Mouse (Mus musculus): ENCODE measurements around the gene Lamtor3. TPM values are rescaled to one million over a fixed set of nuclear protein-coding genes. Genes with fewer than 3 reads are reported as not detected.
"Not testable (repeated sequence)": the region's sequence is repeated elsewhere in the genome, so short reads cannot be mapped to it uniquely, and the experiment has no call there.

The Lamtor3 gene
- polyA plus RNA-seq, 1 experiment from 2014 or later = 156 TPM

- Histone ChIP-seq H3K9ac (ENCODE audit: low read depth, low read length) (no peak overlapping the region), H3K4me3 (ENCODE audit: low read depth, low read length) (no peak overlapping the region), H3K9me3 (ENCODE audit: control insufficient read depth) (no peaks in the 10 kb centered on the region), H3K4me2 (replicated peaks; ENCODE audit: low read depth) (no peak overlapping the region), H3K36me3 (ENCODE audit: control insufficient read depth, insufficient read depth) (peaks cover 55% of the 10 kb centered on the region), H3K27ac (ENCODE audit: low read depth, low read length) (no peak overlapping the region), H3K27me3 (replicated peaks; ENCODE audit: control insufficient read depth, insufficient read depth, low read length) (no peaks in the 10 kb centered on the region), H3K4me1 (replicated peaks; ENCODE audit: control insufficient read depth, insufficient read depth, low read length) (no peaks in the 10 kb centered on the region)
- WGBS = 49% methylated on average over 8 of the region's 8 CpGs
- 0 out of 2 replicates have a peak, but pooled peaks have one; percentile 12 for ATAC-seq
- no peak for TF ChIP-seq CTCF (IDR thresholded peaks at IDR 0.05; ENCODE audit: low read depth)
These were observed 43.6 kb downstream of the Lamtor3 start for GRCm38 (mm10) chr3:137961736-137962385.

- Histone ChIP-seq H3K4me3 (ENCODE audit: low read depth, low read length) (no peak overlapping the region), H3K27ac (ENCODE audit: low read depth, low read length) (no peak overlapping the region), H3K36me3 (ENCODE audit: control insufficient read depth, insufficient read depth) (peaks cover 48% of the 10 kb centered on the region), H3K9me3 (ENCODE audit: control insufficient read depth) (no peaks in the 10 kb centered on the region), H3K4me2 (replicated peaks; ENCODE audit: low read depth) (no peak overlapping the region), H3K9ac (ENCODE audit: low read depth, low read length) (no peak overlapping the region), H3K27me3 (replicated peaks; ENCODE audit: control insufficient read depth, insufficient read depth, low read length) (no peaks in the 10 kb centered on the region), H3K4me1 (replicated peaks; ENCODE audit: control insufficient read depth, insufficient read depth, low read length) (0 out of 2 replicates have a peak, but pooled peaks cover 5% of the 10 kb centered on the region)
- ATAC-seq = no peak
- 82% methylated on average over 8 of the region's 8 CpGs for WGBS
- no peak for TF ChIP-seq CTCF (IDR thresholded peaks at IDR 0.05; ENCODE audit: low read depth)
These were observed 45.2 kb downstream of the Lamtor3 start for GRCm38 (mm10) chr3:137963508-137963907.

GRCm38 (mm10) chr3:137964014-137964413, 45.7 kb downstream of the Lamtor3 start:
- H3K9ac ChIP-seq (ENCODE audit: low read depth, low read length); ATAC-seq; H3K9me3 ChIP-seq (ENCODE audit: control insufficient read depth); H3K27ac ChIP-seq (ENCODE audit: low read depth, low read length); H3K4me3 ChIP-seq (ENCODE audit: low read depth, low read length); H3K4me1 ChIP-seq (replicated peaks; ENCODE audit: control insufficient read depth, insufficient read depth, low read length); H3K27me3 ChIP-seq (replicated peaks; ENCODE audit: control insufficient read depth, insufficient read depth, low read length); H3K4me2 ChIP-seq (replicated peaks; ENCODE audit: low read depth): not testable (repeated sequence)
- H3K36me3 ChIP-seq (ENCODE audit: control insufficient read depth, insufficient read depth) = peaks cover 48% of the 10 kb centered on the region
- WGBS = 60% methylated on average over 1 of the region's 1 CpGs

- no peak for TF ChIP-seq CTCF (IDR thresholded peaks at IDR 0.05; ENCODE audit: low read depth)
- H3K27ac ChIP-seq (ENCODE audit: low read depth, low read length) = no peak overlapping the region
- 0 out of 2 replicates have a peak, but pooled peaks cover 13% of the 10 kb centered on the region for H3K4me1 ChIP-seq (replicated peaks; ENCODE audit: control insufficient read depth, insufficient read depth, low read length)
- H3K9me3 ChIP-seq (ENCODE audit: control insufficient read depth) = no peaks in the 10 kb centered on the region
- H3K27me3 ChIP-seq (replicated peaks; ENCODE audit: control insufficient read depth, insufficient read depth, low read length) = no peaks in the 10 kb centered on the region
- 0 out of 2 replicates have a peak overlapping the region, but pooled peaks have one; percentile 4 for H3K4me2 ChIP-seq (replicated peaks; ENCODE audit: low read depth)
- H3K36me3 ChIP-seq (ENCODE audit: control insufficient read depth, insufficient read depth) = peaks cover 21% of the 10 kb centered on the region
- WGBS = 74% methylated on average over 14 of the region's 14 CpGs
- no peak overlapping the region for H3K4me3 ChIP-seq (ENCODE audit: low read depth, low read length)
- no peak for ATAC-seq
- H3K9ac ChIP-seq (ENCODE audit: low read depth, low read length) = no peak overlapping the region
These were observed 50.0 kb downstream of the Lamtor3 start for GRCm38 (mm10) chr3:137968105-137968819.

GRCm38 (mm10) chr3:137968820-137969486, 50.6 kb downstream of the Lamtor3 start:
- 0 out of 2 replicates have a peak overlapping the region, but pooled peaks have one; percentile 4 for H3K4me2 ChIP-seq (replicated peaks; ENCODE audit: low read depth)
- H3K9ac ChIP-seq (ENCODE audit: low read depth, low read length) = no peak overlapping the region
- H3K36me3 ChIP-seq (ENCODE audit: control insufficient read depth, insufficient read depth) = peaks cover 14% of the 10 kb centered on the region
- no peaks in the 10 kb centered on the region for H3K9me3 ChIP-seq (ENCODE audit: control insufficient read depth)
- 0 out of 2 replicates have a peak, but pooled peaks cover 13% of the 10 kb centered on the region for H3K4me1 ChIP-seq (replicated peaks; ENCODE audit: control insufficient read depth, insufficient read depth, low read length)
- no peak overlapping the region for H3K4me3 ChIP-seq (ENCODE audit: low read depth, low read length)
- H3K27ac ChIP-seq (ENCODE audit: low read depth, low read length) = no peak overlapping the region
- WGBS = 36% methylated on average over 9 of the region's 9 CpGs
- H3K27me3 ChIP-seq (replicated peaks; ENCODE audit: control insufficient read depth, insufficient read depth, low read length) = no peaks in the 10 kb centered on the region
- TF ChIP-seq CTCF (IDR thresholded peaks at IDR 0.05; ENCODE audit: low read depth) = no peak
- peak; percentile 25 for ATAC-seq

GRCm38 (mm10) chr3:137969951-137970350, 51.6 kb downstream of the Lamtor3 start:
- 0 out of 2 replicates have a peak, but pooled peaks cover 17% of the 10 kb centered on the region for H3K4me1 ChIP-seq (replicated peaks; ENCODE audit: control insufficient read depth, insufficient read depth, low read length)
- no peaks in the 10 kb centered on the region for H3K9me3 ChIP-seq (ENCODE audit: control insufficient read depth)
- H3K4me3 ChIP-seq (ENCODE audit: low read depth, low read length) = no peak overlapping the region
- 0 out of 2 replicates have a peak overlapping the region, but pooled peaks have one; percentile 4 for H3K4me2 ChIP-seq (replicated peaks; ENCODE audit: low read depth)
- peaks cover 12% of the 10 kb centered on the region for H3K36me3 ChIP-seq (ENCODE audit: control insufficient read depth, insufficient read depth)
- TF ChIP-seq CTCF (IDR thresholded peaks at IDR 0.05; ENCODE audit: low read depth) = no peak
- H3K27ac ChIP-seq (ENCODE audit: low read depth, low read length) = no peak overlapping the region
- no peak for ATAC-seq
- WGBS = 54% methylated on average over 12 of the region's 12 CpGs
- H3K9ac ChIP-seq (ENCODE audit: low read depth, low read length) = no peak overlapping the region
- no peaks in the 10 kb centered on the region for H3K27me3 ChIP-seq (replicated peaks; ENCODE audit: control insufficient read depth, insufficient read depth, low read length)
